ENCODE assay signal across 7 mouse cellular contexts in the genomic region with DNA sequence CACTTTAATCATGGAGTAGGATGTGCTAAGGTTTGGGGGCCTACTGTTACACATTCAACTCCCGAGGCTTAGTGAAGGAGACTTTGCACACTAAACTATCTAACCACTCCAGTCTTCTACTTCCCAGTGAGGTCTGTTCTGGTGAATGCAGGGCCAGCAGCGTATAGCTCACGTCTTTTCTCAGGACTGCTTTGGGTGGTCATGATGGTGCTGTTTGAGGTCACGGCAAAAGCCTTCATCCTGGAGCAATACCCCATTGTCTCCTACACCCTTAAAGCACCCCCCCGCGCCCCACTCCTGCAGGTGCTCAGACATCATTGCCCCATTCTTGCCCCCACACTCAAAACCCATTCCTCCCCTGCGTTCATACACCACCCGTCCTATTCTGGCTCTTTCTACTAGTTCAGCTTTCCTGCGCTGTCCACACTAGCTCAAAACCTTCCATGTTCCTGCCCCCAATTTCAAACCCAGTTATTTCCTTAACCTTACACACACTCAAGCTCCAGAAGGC. TPM values are rescaled to one million over a fixed set of nuclear protein-coding genes. Genes with fewer than 3 reads are reported as not detected.
DNase-seq lines count a peak whose midpoint lies in the region; ATAC-seq and TF ChIP-seq lines count a peak whose summit lies in the region.

No protein-coding gene starts in this region.

- H3K4me2 ChIP-seq in lung, embryonic 14.5 days = peak overlapping the region; percentile 77
- H3K4me2 ChIP-seq in intestine, embryonic 14.5 days (ENCODE audit: low read length) = peak overlapping the region; percentile 83
- peak overlapping the region; percentile 75 for H3K4me2 ChIP-seq in neural tube, embryonic 14.5 days (ENCODE audit: low read depth, low read length)

- no peak for DNase-seq in lung, embryonic 14.5 days
- DNase-seq in lung, postnatal 25 days (ENCODE audit: low spot score) = no peak
- no peak for DNase-seq in intestine, embryonic 14.5 days (ENCODE audit: low spot score)
- DNase-seq in left cerebral cortex, adult 8-10 months (ENCODE audit: low spot score in 2 of 2) = no peak
- no peak for DNase-seq in layer of hippocampus, postnatal 10 days (ENCODE audit: low spot score in 2 of 2)

- H3K27me3 ChIP-seq in lung, embryonic 14.5 days (ENCODE audit: insufficient read depth, low read length) = no peaks in the 10 kb centered on the region
- no peaks in the 10 kb centered on the region for H3K27me3 ChIP-seq in intestine, embryonic 14.5 days (replicated peaks; ENCODE audit: control insufficient read depth, insufficient read depth, low read length)
- H3K27me3 ChIP-seq in neural tube, embryonic 14.5 days (ENCODE audit: control insufficient read depth, insufficient read depth, low read length) = no peaks in the 10 kb centered on the region

- H3K27ac ChIP-seq in lung, embryonic 14.5 days (ENCODE audit: low read depth) = no peak overlapping the region
- no peak overlapping the region for H3K27ac ChIP-seq in intestine, embryonic 14.5 days (ENCODE audit: low read depth)
- H3K27ac ChIP-seq in neural tube, embryonic 14.5 days (ENCODE audit: low read depth, low read length) = peak overlapping the region; percentile 76; the same call in 1 of the 2 replicates

- H3K4me3 ChIP-seq in lung, embryonic 14.5 days (ENCODE audit: low read depth, low read length) = peak overlapping the region; percentile 89
- H3K4me3 ChIP-seq in intestine, embryonic 14.5 days (ENCODE audit: low read depth, low read length) = peak overlapping the region; percentile 88
- H3K4me3 ChIP-seq in neural tube, embryonic 14.5 days (ENCODE audit: low read depth, low read length) = peak overlapping the region; percentile 74

- TF ChIP-seq CTCF in lung, embryonic 14.5 days (IDR thresholded peaks at IDR 0.05; ENCODE audit: low read depth) = no peak

- peaks cover 3% of the 10 kb centered on the region; the same call in 1 of the 2 replicates for H3K4me1 ChIP-seq in lung, embryonic 14.5 days (ENCODE audit: insufficient read depth)
- H3K4me1 ChIP-seq in intestine, embryonic 14.5 days (replicated peaks; ENCODE audit: control insufficient read depth, insufficient read depth, low read length) = peaks cover 11% of the 10 kb centered on the region
- peaks cover 13% of the 10 kb centered on the region for H3K4me1 ChIP-seq in neural tube, embryonic 14.5 days (ENCODE audit: control insufficient read depth, insufficient read depth, low read length)

- H3K9ac ChIP-seq in lung, embryonic 14.5 days = peak overlapping the region; percentile 62
- peak overlapping the region; percentile 67 for H3K9ac ChIP-seq in intestine, embryonic 14.5 days (ENCODE audit: low read length)
- no peak overlapping the region for H3K9ac ChIP-seq in neural tube, embryonic 14.5 days (replicated peaks; ENCODE audit: low read depth, low read length)

- 24% methylated on average over 9 of the region's 9 CpGs for WGBS in lung, embryonic 14.5 days
- WGBS in intestine, embryonic 14.5 days = 21% methylated on average over 9 of the region's 9 CpGs
- WGBS in neural tube, embryonic 14.5 days = 14% methylated on average over 9 of the region's 9 CpGs

- 0 out of 2 replicates have a peak, but pooled peaks cover 2% of the 10 kb centered on the region for H3K36me3 ChIP-seq in lung, embryonic 14.5 days (ENCODE audit: insufficient read depth)
- H3K36me3 ChIP-seq in intestine, embryonic 14.5 days (ENCODE audit: control insufficient read depth, insufficient read depth, low read length) = peaks cover 5% of the 10 kb centered on the region; the same call in 1 of the 2 replicates
- H3K36me3 ChIP-seq in neural tube, embryonic 14.5 days (ENCODE audit: control insufficient read depth, insufficient read depth, low read length) = 0 out of 2 replicates have a peak, but pooled peaks cover 4% of the 10 kb centered on the region

- no peaks in the 10 kb centered on the region for H3K9me3 ChIP-seq in lung, embryonic 14.5 days (ENCODE audit: low read depth, low read length)
- H3K9me3 ChIP-seq in intestine, embryonic 14.5 days (ENCODE audit: control insufficient read depth, low read length) = no peaks in the 10 kb centered on the region
- H3K9me3 ChIP-seq in neural tube, embryonic 14.5 days (ENCODE audit: control insufficient read depth, low read length) = no peaks in the 10 kb centered on the region

- peak; percentile 19; the same call in 1 of the 2 replicates for ATAC-seq in lung, embryonic 14.5 days (ENCODE audit: insufficient read depth)
- ATAC-seq in erythroblast, adult 5-6 weeks (replicated peaks; ENCODE audit: low FRiP score, poor library complexity, severe bottlenecking) = 0 out of 2 replicates have a peak, but pooled peaks have one; percentile 0
- no peak; the same call in 1 of the 2 replicates for ATAC-seq in intestine, embryonic 14.5 days (replicated peaks; ENCODE audit: low FRiP score, low TSS enrichment, low read depth)
- ATAC-seq in neural tube, embryonic 14.5 days (ENCODE audit: low read depth) = peak; percentile 23; the same call in 1 of the 2 replicates

RNA-seq across cellular contexts. Expression of a gene that starts 0.5 kb away (rescaled TPM):
- polyA plus RNA-seq in lung, embryonic 14.5 days (2014; fragmentation: Nextera tagmentation; extraction: Ambion mirVana) = 36.8 and 41.3 TPM in 2 replicates
- 67.3 and 91.8 TPM in 2 replicates for total RNA-seq in erythroblast, adult 5-6 weeks (2015; ENCODE audit: low replicate concordance)
- total RNA-seq in erythroblast, adult 5-6 weeks (2017; ENCODE audit: low replicate concordance) = 76.7 and 101 TPM in 2 replicates
- polyA plus RNA-seq in intestine, embryonic 14.5 days (2014; fragmentation: Nextera tagmentation; extraction: Ambion mirVana) = 36.7 and 41.7 TPM in 2 replicates
- polyA plus RNA-seq in neural tube, embryonic 14.5 days (2014; fragmentation: Nextera tagmentation; extraction: Ambion mirVana) = 39.2 and 58.4 TPM in 2 replicates
- 10 to 100 TPM; 39.7 to 45.1 (median 40.9) TPM for total RNA-seq in left cerebral cortex, adult 8-10 months (2022)
- total RNA-seq in layer of hippocampus, postnatal 10 days (2021) = 10 to 100 TPM; 60.4 to 65.8 TPM

RNA-seq across cellular contexts. Expression of a gene that starts 16.6 kb away (rescaled TPM):
- 0.23 and 0.33 TPM in 2 replicates for polyA plus RNA-seq in lung, embryonic 14.5 days (2014; fragmentation: Nextera tagmentation; extraction: Ambion mirVana)
- total RNA-seq in erythroblast, adult 5-6 weeks (2015; ENCODE audit: low replicate concordance) = 159 and 182 TPM in 2 replicates
- 220 and 265 TPM in 2 replicates for total RNA-seq in erythroblast, adult 5-6 weeks (2017; ENCODE audit: low replicate concordance)
- 0.70 and 0.96 TPM in 2 replicates for polyA plus RNA-seq in intestine, embryonic 14.5 days (2014; fragmentation: Nextera tagmentation; extraction: Ambion mirVana)
- polyA plus RNA-seq in neural tube, embryonic 14.5 days (2014; fragmentation: Nextera tagmentation; extraction: Ambion mirVana) = 6.4 and 8.1 TPM in 2 replicates
- 10 to 100 TPM; 58.6 to 64.2 (median 61.1) TPM for total RNA-seq in left cerebral cortex, adult 8-10 months (2022)
- total RNA-seq in layer of hippocampus, postnatal 10 days (2021) = 10 to 100 TPM; 12.2 to 16.4 TPM

RNA-seq across cellular contexts. Expression of a gene that starts 30.1 kb away (rescaled TPM):
- polyA plus RNA-seq in lung, embryonic 14.5 days (2014; fragmentation: Nextera tagmentation; extraction: Ambion mirVana) = 5.6 TPM in 2 replicates
- total RNA-seq in erythroblast, adult 5-6 weeks (2015; ENCODE audit: low replicate concordance) = 76.1 and 78.2 TPM in 2 replicates
- total RNA-seq in erythroblast, adult 5-6 weeks (2017; ENCODE audit: low replicate concordance) = 150 and 165 TPM in 2 replicates
- polyA plus RNA-seq in intestine, embryonic 14.5 days (2014; fragmentation: Nextera tagmentation; extraction: Ambion mirVana) = 4.5 and 5.3 TPM in 2 replicates
- polyA plus RNA-seq in neural tube, embryonic 14.5 days (2014; fragmentation: Nextera tagmentation; extraction: Ambion mirVana) = 8.6 and 9.2 TPM in 2 replicates
- total RNA-seq in left cerebral cortex, adult 8-10 months (2022) = 10 to 100 TPM; 47.7 to 52.2 (median 50.9) TPM
- total RNA-seq in layer of hippocampus, postnatal 10 days (2021) = 10 to 100 TPM; 29.9 to 32.0 TPM
